Mouse (Mus musculus): Measurements from ENCODE around the gene Nlk. TPM values are rescaled to one million over a fixed set of nuclear protein-coding genes. Genes with fewer than 3 reads are reported as not detected.

Nlk gene
- polyA plus RNA-seq, 1 experiment from 2014 or later: 14.9 TPM

DNA sequence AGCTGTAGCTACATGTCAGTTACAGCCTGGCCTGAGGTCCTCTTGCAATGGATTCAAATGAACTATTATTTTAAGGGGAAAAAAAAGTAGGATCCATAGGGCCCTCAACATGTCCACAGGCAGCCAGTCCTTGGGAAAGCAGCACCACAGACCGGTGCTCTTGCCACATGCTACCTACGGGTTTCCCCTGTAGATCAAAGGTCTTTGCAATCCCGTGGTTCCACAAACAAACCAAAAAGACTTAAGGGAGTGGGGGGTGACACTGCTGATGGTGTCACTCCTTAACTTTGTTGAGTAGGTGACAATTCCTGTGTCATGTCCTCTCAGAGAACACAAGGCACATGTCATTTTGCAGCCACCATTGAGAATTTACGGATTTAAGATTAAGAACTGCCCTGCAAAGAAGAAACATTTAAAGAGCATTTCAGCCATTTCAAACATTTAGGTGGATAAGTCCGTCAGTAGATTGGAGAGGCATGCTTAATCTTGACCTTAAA lies 147.6 kb downstream of the Nlk start:
- no peak overlapping the region for H3K27ac ChIP-seq (replicated peaks in 1 of 2; ENCODE audit: control insufficient read depth in 1 of 2, insufficient read depth in 1 of 2, low read depth in 2 of 2, low read length in 2 of 2)
- 5% methylated on average over 5 of the region's 5 CpGs for WGBS

DNA sequence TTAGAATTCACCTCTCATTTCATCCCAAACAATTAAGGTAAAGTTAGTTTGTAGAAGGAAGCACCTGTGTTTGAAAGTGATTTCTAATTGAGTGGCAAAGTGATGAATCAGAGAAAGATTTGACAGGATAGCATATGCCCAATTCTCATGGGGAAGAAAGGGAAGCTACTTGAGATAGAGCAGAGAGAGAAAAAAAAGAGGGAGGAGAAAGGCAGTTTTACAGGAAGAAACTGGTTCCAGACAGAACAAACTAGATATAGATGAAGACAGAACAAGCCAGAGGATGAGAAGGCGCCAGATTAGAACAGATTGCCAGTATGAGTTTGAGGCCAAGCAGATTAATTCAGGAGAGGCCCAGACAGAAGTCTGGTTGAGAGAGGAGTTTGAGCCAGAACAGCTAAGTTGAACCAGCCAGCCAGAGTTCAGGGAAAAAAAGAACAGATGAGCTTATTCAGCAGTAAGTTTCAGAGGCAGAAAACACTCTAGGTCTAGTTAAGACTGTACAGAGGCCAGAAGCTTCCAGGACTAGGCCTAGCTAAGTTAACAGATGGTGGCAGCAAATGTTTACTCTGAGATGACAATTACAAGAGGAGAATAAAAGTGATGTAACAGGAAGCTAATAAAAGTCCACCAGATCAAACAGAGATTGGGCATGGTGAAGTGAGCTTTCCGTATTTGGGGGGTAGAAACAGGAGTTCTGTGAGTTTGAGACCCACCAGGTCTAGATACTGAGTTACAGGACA lies 149.3 kb downstream of the Nlk start:
- Histone ChIP-seq H3K27me3 (ENCODE audit: control insufficient read depth, insufficient read depth, low read length) (no peaks in the 10 kb centered on the region), H3K4me1 (ENCODE audit: control insufficient read depth in 2 of 2, insufficient read depth in 2 of 2, low read length in 2 of 2) (peaks cover 4 to 15% of the 10 kb centered on the region in 2 experiments), H3K9me3 (ENCODE audit: control insufficient read depth, low read length) (no peaks in the 10 kb centered on the region), H3K36me3 (ENCODE audit: control insufficient read depth, insufficient read depth, low read length) (peaks cover 28% of the 10 kb centered on the region), H3K27ac (replicated peaks in 1 of 2; ENCODE audit: control insufficient read depth in 1 of 2, insufficient read depth in 1 of 2, low read depth in 2 of 2, low read length in 2 of 2) (no peak overlapping the region), H3K9ac (ENCODE audit: low read length) (no peak overlapping the region), H3K4me2 (ENCODE audit: low read length) (no peak overlapping the region), H3K4me3 (ENCODE audit: control insufficient read depth in 1 of 2, insufficient read depth in 1 of 2, low read depth in 1 of 2, low read length in 2 of 2) (no peak overlapping the region)
- no peak for ATAC-seq (ENCODE audit: insufficient number of reproducible peaks, insufficient read depth, low FRiP score, low read depth)
- 82% methylated on average over 2 of the region's 2 CpGs for WGBS

More for the DNA sequence above, 147.6 kb downstream of the Nlk start:
- peaks cover 4 to 15% of the 10 kb centered on the region in 2 experiments for H3K4me1 ChIP-seq (ENCODE audit: control insufficient read depth in 2 of 2, insufficient read depth in 2 of 2, low read length in 2 of 2)
- no peak for ATAC-seq (ENCODE audit: insufficient number of reproducible peaks, insufficient read depth, low FRiP score, low read depth)
- peaks cover 5% of the 10 kb centered on the region; the same call in 1 of the 2 replicates for H3K9me3 ChIP-seq (ENCODE audit: control insufficient read depth, low read length)
- peak overlapping the region; percentile 88 for H3K4me2 ChIP-seq (ENCODE audit: low read length)
- peak overlapping the region; percentile 67 to 93 for H3K4me3 ChIP-seq (ENCODE audit: control insufficient read depth in 1 of 2, insufficient read depth in 1 of 2, low read depth in 1 of 2, low read length in 2 of 2)
- H3K9ac ChIP-seq (ENCODE audit: low read length): peak overlapping the region; percentile 80
- H3K36me3 ChIP-seq (ENCODE audit: control insufficient read depth, insufficient read depth, low read length): peaks cover 12% of the 10 kb centered on the region
- no peaks in the 10 kb centered on the region for H3K27me3 ChIP-seq (ENCODE audit: control insufficient read depth, insufficient read depth, low read length)

DNA sequence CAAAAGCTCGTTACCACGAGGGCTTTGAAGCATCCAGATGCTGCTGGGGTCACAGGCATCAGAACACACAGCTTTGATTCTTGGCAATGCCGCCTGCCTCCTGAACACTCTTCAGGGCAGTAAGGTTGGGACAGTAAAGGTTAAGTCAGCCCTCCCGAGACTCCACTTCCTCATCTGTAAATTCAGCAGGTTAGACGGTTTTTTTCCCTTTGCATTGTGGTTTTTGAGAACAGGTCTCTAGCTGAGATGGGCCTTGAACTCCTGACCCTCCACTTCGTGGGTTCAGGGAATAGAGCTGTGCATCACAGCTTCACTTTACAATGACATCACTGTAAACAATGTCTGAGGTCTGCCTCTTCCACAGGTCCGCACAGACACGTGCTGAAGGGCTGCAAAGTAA lies 152.0 kb downstream of the Nlk start:
- H3K27me3 ChIP-seq (ENCODE audit: control insufficient read depth, insufficient read depth, low read length): no peaks in the 10 kb centered on the region
- H3K9me3 ChIP-seq (ENCODE audit: control insufficient read depth, low read length): no peaks in the 10 kb centered on the region
- 61% methylated on average over 8 of the region's 8 CpGs for whole genome bisulfite sequencing
- H3K4me1 ChIP-seq (ENCODE audit: control insufficient read depth in 2 of 2, insufficient read depth in 2 of 2, low read length in 2 of 2): peaks cover 2 to 11% of the 10 kb centered on the region in 2 experiments
- no peak overlapping the region for H3K4me3 ChIP-seq (ENCODE audit: control insufficient read depth in 1 of 2, insufficient read depth in 1 of 2, low read depth in 1 of 2, low read length in 2 of 2)
- H3K4me2 ChIP-seq (ENCODE audit: low read length): no peak overlapping the region
- no peak overlapping the region for H3K27ac ChIP-seq (replicated peaks in 1 of 2; ENCODE audit: control insufficient read depth in 1 of 2, insufficient read depth in 1 of 2, low read depth in 2 of 2, low read length in 2 of 2)
- H3K9ac ChIP-seq (ENCODE audit: low read length): no peak overlapping the region
- no peak for ATAC-seq (ENCODE audit: insufficient number of reproducible peaks, insufficient read depth, low FRiP score, low read depth)
- peaks cover 52% of the 10 kb centered on the region for H3K36me3 ChIP-seq (ENCODE audit: control insufficient read depth, insufficient read depth, low read length)

DNA sequence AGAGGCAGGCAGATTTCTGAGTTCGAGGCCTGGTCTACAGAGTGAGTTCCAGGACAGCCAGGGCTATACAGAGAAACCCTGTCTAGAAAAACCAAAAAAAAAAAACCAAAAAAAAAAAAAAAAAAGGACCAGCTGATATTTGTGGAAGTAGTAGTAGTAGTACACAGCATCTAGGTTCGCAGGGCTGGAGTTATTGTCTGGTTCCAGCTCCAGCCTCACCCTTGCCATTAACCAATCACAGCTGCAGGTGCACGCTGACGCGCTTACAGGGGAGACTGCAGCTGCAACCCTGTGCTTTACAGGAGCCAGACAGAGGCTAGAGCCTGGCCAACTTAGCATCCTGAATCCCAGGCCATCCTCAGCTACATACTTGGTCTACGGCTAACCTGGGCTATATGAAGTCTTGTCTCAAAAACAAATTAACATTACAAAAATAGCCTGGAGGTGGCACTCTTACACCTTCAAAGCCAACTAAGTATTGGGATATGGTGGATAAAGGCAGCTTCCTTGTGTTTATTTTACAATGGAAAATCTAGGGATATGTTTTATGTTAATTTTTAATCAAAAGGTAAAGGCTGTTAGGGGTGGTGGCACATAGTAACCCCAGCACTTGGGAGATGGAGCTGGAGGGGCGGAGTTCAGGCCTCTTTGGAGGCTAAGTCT lies 152.6 kb downstream of the Nlk start:
- peaks cover 2 to 10% of the 10 kb centered on the region in 2 experiments for H3K4me1 ChIP-seq (ENCODE audit: control insufficient read depth in 2 of 2, insufficient read depth in 2 of 2, low read length in 2 of 2)
- H3K9me3 ChIP-seq (ENCODE audit: control insufficient read depth, low read length): no peaks in the 10 kb centered on the region
- H3K4me2 ChIP-seq (ENCODE audit: low read length): no peak overlapping the region
- 93% methylated on average over 7 of the region's 7 CpGs for WGBS
- H3K27ac ChIP-seq (replicated peaks in 1 of 2; ENCODE audit: control insufficient read depth in 1 of 2, insufficient read depth in 1 of 2, low read depth in 2 of 2, low read length in 2 of 2): no peak overlapping the region
- no peak overlapping the region for H3K9ac ChIP-seq (ENCODE audit: low read length)
- no peaks in the 10 kb centered on the region for H3K27me3 ChIP-seq (ENCODE audit: control insufficient read depth, insufficient read depth, low read length)
- ATAC-seq (ENCODE audit: insufficient number of reproducible peaks, insufficient read depth, low FRiP score, low read depth): no peak
- H3K36me3 ChIP-seq (ENCODE audit: control insufficient read depth, insufficient read depth, low read length): peaks cover 58% of the 10 kb centered on the region
- no peak overlapping the region for H3K4me3 ChIP-seq (ENCODE audit: control insufficient read depth in 1 of 2, insufficient read depth in 1 of 2, low read depth in 1 of 2, low read length in 2 of 2)

DNA sequence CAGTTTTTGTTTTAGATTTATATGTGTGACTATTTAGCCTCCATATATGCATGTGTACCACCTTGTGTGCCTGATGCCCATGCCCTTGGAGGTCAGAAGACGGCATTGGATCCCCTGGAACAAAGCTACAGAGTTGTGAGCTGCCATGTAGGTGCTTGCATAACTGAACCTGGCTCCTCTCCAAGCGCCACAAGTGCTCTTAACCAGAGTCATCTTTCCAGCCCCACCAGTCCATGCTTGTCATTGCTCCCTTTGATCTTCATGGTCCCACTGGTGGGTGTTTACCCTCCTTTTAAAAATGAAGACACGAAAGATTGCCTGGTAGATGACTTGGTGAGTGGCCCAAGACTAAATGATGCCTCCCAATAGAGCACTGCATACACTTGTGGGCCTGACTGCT lies 156.8 kb downstream of the Nlk start:
- no peaks in the 10 kb centered on the region for H3K27me3 ChIP-seq (ENCODE audit: control insufficient read depth, insufficient read depth, low read length)
- H3K4me1 ChIP-seq (ENCODE audit: control insufficient read depth in 2 of 2, insufficient read depth in 2 of 2, low read length in 2 of 2): peaks cover 6 to 12% of the 10 kb centered on the region in 2 experiments
- ATAC-seq (ENCODE audit: insufficient number of reproducible peaks, insufficient read depth, low FRiP score, low read depth): no peak
- no peak overlapping the region for H3K4me2 ChIP-seq (ENCODE audit: low read length)
- 85% methylated on average over 3 of the region's 3 CpGs for WGBS
- peaks cover 67% of the 10 kb centered on the region for H3K36me3 ChIP-seq (ENCODE audit: control insufficient read depth, insufficient read depth, low read length)
- H3K9me3 ChIP-seq (ENCODE audit: control insufficient read depth, low read length): no peaks in the 10 kb centered on the region
- no peak overlapping the region for H3K9ac ChIP-seq (ENCODE audit: low read length)
- no peak overlapping the region for H3K27ac ChIP-seq (replicated peaks in 1 of 2; ENCODE audit: control insufficient read depth in 1 of 2, insufficient read depth in 1 of 2, low read depth in 2 of 2, low read length in 2 of 2)
- H3K4me3 ChIP-seq (ENCODE audit: control insufficient read depth in 1 of 2, insufficient read depth in 1 of 2, low read depth in 1 of 2, low read length in 2 of 2): no peak overlapping the region

DNA sequence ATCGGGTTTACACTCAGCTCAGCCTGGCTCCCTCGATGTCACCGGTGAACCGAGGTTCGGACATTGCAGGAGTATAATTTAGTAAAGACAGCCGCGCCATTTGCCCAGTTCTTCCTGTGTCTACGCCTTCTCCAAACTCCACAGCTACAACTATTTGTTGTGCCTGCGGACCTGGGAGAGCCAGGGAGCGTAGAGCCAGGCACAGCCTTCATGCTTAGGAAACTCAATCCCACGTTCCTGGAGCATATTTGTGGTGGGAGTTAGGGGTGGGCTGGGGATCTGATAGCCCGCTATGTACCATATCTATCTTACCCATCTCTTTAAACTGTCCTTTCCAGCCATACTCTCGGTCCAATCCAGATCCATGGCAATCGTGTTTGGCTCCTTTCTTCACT lies 160.5 kb downstream of the Nlk start:
- H3K4me2 ChIP-seq (ENCODE audit: low read length): peak overlapping the region; percentile 95
- peaks cover 8 to 25% of the 10 kb centered on the region in 2 experiments for H3K4me1 ChIP-seq (ENCODE audit: control insufficient read depth in 2 of 2, insufficient read depth in 2 of 2, low read length in 2 of 2)
- no peak for ATAC-seq (ENCODE audit: insufficient number of reproducible peaks, insufficient read depth, low FRiP score, low read depth)
- H3K36me3 ChIP-seq (ENCODE audit: control insufficient read depth, insufficient read depth, low read length): peaks cover 44% of the 10 kb centered on the region
- peak overlapping the region; percentile 54 to 89 for H3K27ac ChIP-seq (replicated peaks in 1 of 2; ENCODE audit: control insufficient read depth in 1 of 2, insufficient read depth in 1 of 2, low read depth in 2 of 2, low read length in 2 of 2)
- H3K4me3 ChIP-seq (ENCODE audit: control insufficient read depth in 1 of 2, insufficient read depth in 1 of 2, low read depth in 1 of 2, low read length in 2 of 2): peak overlapping the region; percentile 83 to 88
- 2% methylated on average over 14 of the region's 14 CpGs for WGBS
- H3K9me3 ChIP-seq (ENCODE audit: control insufficient read depth, low read length): no peaks in the 10 kb centered on the region
- no peaks in the 10 kb centered on the region for H3K27me3 ChIP-seq (ENCODE audit: control insufficient read depth, insufficient read depth, low read length)
- peak overlapping the region; percentile 94 for H3K9ac ChIP-seq (ENCODE audit: low read length)

DNA sequence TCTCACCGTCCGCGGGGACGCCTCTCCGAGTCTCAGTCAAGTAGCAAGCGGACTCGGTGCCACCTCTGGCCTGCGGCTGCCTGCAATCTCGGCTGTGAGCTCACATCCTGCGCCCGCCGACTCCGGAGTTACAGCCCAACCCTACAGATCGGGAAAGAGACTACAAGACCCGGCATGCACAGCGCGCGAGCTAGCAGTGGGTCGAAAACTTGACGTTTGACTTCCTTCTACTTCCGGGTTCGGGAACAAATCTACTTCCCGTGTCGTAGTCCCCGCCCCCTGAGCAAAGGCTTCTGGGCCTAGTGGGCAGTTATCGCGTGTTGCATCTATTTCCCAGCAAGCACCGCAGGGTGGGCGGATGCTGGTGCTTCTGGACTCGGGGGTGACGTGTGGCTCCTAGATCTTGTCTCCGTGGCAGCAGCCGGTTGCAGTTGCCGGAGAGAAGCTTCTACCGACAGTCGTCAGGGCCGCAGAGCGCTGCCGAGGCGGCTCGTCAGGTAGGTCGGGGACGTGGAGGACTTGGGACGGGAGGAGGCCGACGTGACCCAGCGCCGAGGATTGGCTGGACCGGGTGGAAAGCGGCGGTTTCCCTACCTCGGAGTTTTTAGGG lies 161.0 kb downstream of the Nlk start, which contains the start of the genes Tnfaip1 and Ift20:
Tnfaip1 (minus strand) TSS at position 253 of the 610 bp plus-strand sequence.
Ift20 (plus strand) TSS at position 282 of the 610 bp plus-strand sequence.
- Histone ChIP-seq H3K4me2 (ENCODE audit: low read length) (peak within 1 kb of the TSS; percentile 95), H3K9me3 (ENCODE audit: control insufficient read depth, low read length) (no peaks in the 10 kb centered on the region), H3K4me1 (ENCODE audit: control insufficient read depth in 2 of 2, insufficient read depth in 2 of 2, low read length in 2 of 2) (peaks cover 9 to 25% of the 10 kb centered on the region in 2 experiments), H3K9ac (ENCODE audit: low read length) (peak within 1 kb of the TSS; percentile 94), H3K27ac (replicated peaks in 1 of 2; ENCODE audit: control insufficient read depth in 1 of 2, insufficient read depth in 1 of 2, low read depth in 2 of 2, low read length in 2 of 2) (peak within 1 kb of the TSS; percentile 89 to 97), H3K36me3 (ENCODE audit: control insufficient read depth, insufficient read depth, low read length) (peaks cover 40% of the 10 kb centered on the region), H3K27me3 (ENCODE audit: control insufficient read depth, insufficient read depth, low read length) (no peaks in the 10 kb centered on the region), H3K4me3 (ENCODE audit: control insufficient read depth in 1 of 2, insufficient read depth in 1 of 2, low read depth in 1 of 2, low read length in 2 of 2) (peak within 1 kb of the TSS; percentile 83 to 88)
- under 1% methylated on average over 52 of the region's 52 CpGs for WGBS
- peak; percentile 95 for ATAC-seq (ENCODE audit: insufficient number of reproducible peaks, insufficient read depth, low FRiP score, low read depth)

Measured in heart, embryonic 14.5 days (tissue).